Mouse (Mus musculus) ES-E14 (cell line): ENCODE measurements around the gene Actr2.

Source experiments
- CHD2 ChIP-seq: IDR thresholded peaks from 2 replicates; pipeline ENCODE4 v1.6.1; 2014; ENCODE audit warnings: mild to moderate bottlenecking, low read depth, low read length, inconsistent platforms
- HCFC1 ChIP-seq: IDR thresholded peaks from 2 replicates; pipeline ENCODE4 v1.6.1; 2012; ENCODE audit warnings: low read length, inconsistent platforms, borderline replicate concordance; ENCODE audit not compliant: insufficient read depth
- MAFK ChIP-seq: IDR thresholded peaks from 2 replicates; pipeline ENCODE4 v1.6.1; 2014; ENCODE audit warnings: mild to moderate bottlenecking, low read depth, low read length, inconsistent platforms; ENCODE audit not compliant: insufficient read depth
- ZC3H11A ChIP-seq: IDR thresholded peaks from 2 replicates; pipeline ENCODE4 v1.6.1; 2012; ENCODE audit warnings: low read depth, mild to moderate bottlenecking, inconsistent platforms, low read length, borderline replicate concordance

- TF ChIP-seq ZC3H11A (no peak), MAFK (no peak), HCFC1 (no peak), CHD2 (peak; percentile 59; the same call in 1 of the 2 replicates)
Observed at GRCm38 (mm10) chr11:20138498-20139208, 25.9 kb upstream of the Actr2 start.
